Mouse (Mus musculus) ES-E14 (cell line): ENCODE results near the gene Plscr5. TPM values are rescaled to one million over a fixed set of nuclear protein-coding genes. Genes with fewer than 3 reads are reported as not detected.

ENCODE experiments used
- DNase-seq: peaks from one replicate; pipeline ENCODE4 v3.0.0-alpha.2; 2013; ENCODE audit warnings: low read depth, low spot score
- H3K27ac ChIP-seq: 2 replicates; pipeline ENCODE4 v1.5.1; 2012; ENCODE audit warnings: low read depth, mild to moderate bottlenecking, low read length, moderate library complexity, mixed read lengths; ENCODE audit not compliant: poor library complexity, insufficient read depth, severe bottlenecking
- H3K36me3 ChIP-seq: 2 replicates; pipeline ENCODE4 v1.6.1; 2012; ENCODE audit warnings: mild to moderate bottlenecking, low read length, moderate library complexity, mixed read lengths; ENCODE audit not compliant: control insufficient read depth, poor library complexity, insufficient read depth, severe bottlenecking
- H3K4me1 ChIP-seq, 2 experiments: fragments of 150-350 bp in 1 of 2; sonication (generic) in 1 of 2; 2 replicates each; pipeline ENCODE4 v1.6.1; 2012; ENCODE audit warnings: low read length in 2 of 2, mild to moderate bottlenecking in 1 of 2, mixed read lengths in 1 of 2; ENCODE audit not compliant: control insufficient read depth in 2 of 2, insufficient read depth in 2 of 2, poor library complexity in 1 of 2
- H3K4me3 ChIP-seq, 2 experiments: fragments of 150-350 bp in 1 of 2; sonication (generic) in 1 of 2; 2 replicates each; pipeline ENCODE4 v1.5.1; 2012; ENCODE audit warnings: low read length in 2 of 2, low read depth in 1 of 2, mild to moderate bottlenecking in 1 of 2, mixed read lengths in 1 of 2; ENCODE audit not compliant: insufficient read depth in 1 of 2, poor library complexity in 1 of 2, severe bottlenecking in 1 of 2
- H3K9ac ChIP-seq: 2 replicates; pipeline ENCODE4 v1.6.1; 2012; ENCODE audit warnings: low read depth, mild to moderate bottlenecking, low read length, mixed read lengths; ENCODE audit not compliant: poor library complexity, insufficient read depth, severe bottlenecking
- H3K9me3 ChIP-seq: fragments of 150-350 bp; sonication (generic); 2 replicates; pipeline ENCODE4 v1.6.1; 2012; ENCODE audit warnings: low read depth, mild to moderate bottlenecking, low read length; ENCODE audit not compliant: control insufficient read depth, insufficient read depth
- CHD2 ChIP-seq: IDR thresholded peaks from 2 replicates; pipeline ENCODE4 v1.6.1; 2014; ENCODE audit warnings: mild to moderate bottlenecking, low read depth, low read length, inconsistent platforms
- HCFC1 ChIP-seq: IDR thresholded peaks from 2 replicates; pipeline ENCODE4 v1.6.1; 2012; ENCODE audit warnings: low read length, inconsistent platforms, borderline replicate concordance; ENCODE audit not compliant: insufficient read depth
- MAFK ChIP-seq: IDR thresholded peaks from 2 replicates; pipeline ENCODE4 v1.6.1; 2014; ENCODE audit warnings: mild to moderate bottlenecking, low read depth, low read length, inconsistent platforms; ENCODE audit not compliant: insufficient read depth
- ZC3H11A ChIP-seq: IDR thresholded peaks from 2 replicates; pipeline ENCODE4 v1.6.1; 2012; ENCODE audit warnings: low read depth, mild to moderate bottlenecking, inconsistent platforms, low read length, borderline replicate concordance
- ZNF384 ChIP-seq: IDR thresholded peaks from 2 replicates; pipeline ENCODE4 v1.6.1; 2012; ENCODE audit warnings: low read depth, low read length, inconsistent platforms
- in situ Hi-C, 2 experiments: fragments of 600-800 bp; cut with MboI; formaldehyde crosslinking; loops; one replicate each; pipeline ENCODE4 v1.15.1; 2025; ENCODE audit warnings: low sequenced_read_pairs in 2 of 2, inconsistent platforms in 1 of 2; ENCODE audit not compliant: unreplicated experiment in 2 of 2
- total RNA-seq: library from RNA; depleted of rRNA; stranded (reverse); fragments of 300-350 nt; gene quantifications from 2 replicates; pipeline ENCODE4 v1.2.3, GENCODE M21; 2012

Plscr5 gene
- total RNA-seq, 1 experiment: not detected

DNA sequence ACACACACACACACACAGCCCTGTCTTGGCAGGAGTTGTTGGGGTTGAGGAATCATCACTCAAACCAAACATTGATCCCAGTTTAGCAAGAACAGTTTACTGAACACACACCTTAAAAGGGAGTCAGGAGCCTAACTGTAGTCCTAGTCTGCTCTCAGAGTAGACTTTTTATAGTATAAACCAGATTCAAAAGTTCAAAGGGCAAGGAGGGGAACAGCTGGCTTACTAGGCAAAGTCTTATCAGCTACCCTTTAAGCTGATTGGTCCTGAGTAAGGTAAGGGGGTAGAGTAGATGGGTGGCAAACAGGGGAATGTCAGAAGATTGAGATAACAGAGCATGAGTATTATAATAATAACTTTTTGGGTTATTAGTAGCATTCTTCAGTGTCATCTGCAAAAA lies 28.7 kb downstream of the Plscr5 start:
- no peaks in the 10 kb centered on the region for H3K9me3 ChIP-seq
- no peak overlapping the region for H3K4me3 ChIP-seq
- H3K27ac ChIP-seq: no peak overlapping the region
- H3K9ac ChIP-seq: no peak overlapping the region
- in situ Hi-C loops: no loop called here
- H3K4me1 ChIP-seq: no peaks in the 10 kb centered on the region
- DNase-seq: no peak
- TF ChIP-seq ZC3H11A (no peak), HCFC1 (no peak), ZNF384 (no peak), MAFK (no peak), CHD2 (no peak)
- no peaks in the 10 kb centered on the region for H3K36me3 ChIP-seq

DNA sequence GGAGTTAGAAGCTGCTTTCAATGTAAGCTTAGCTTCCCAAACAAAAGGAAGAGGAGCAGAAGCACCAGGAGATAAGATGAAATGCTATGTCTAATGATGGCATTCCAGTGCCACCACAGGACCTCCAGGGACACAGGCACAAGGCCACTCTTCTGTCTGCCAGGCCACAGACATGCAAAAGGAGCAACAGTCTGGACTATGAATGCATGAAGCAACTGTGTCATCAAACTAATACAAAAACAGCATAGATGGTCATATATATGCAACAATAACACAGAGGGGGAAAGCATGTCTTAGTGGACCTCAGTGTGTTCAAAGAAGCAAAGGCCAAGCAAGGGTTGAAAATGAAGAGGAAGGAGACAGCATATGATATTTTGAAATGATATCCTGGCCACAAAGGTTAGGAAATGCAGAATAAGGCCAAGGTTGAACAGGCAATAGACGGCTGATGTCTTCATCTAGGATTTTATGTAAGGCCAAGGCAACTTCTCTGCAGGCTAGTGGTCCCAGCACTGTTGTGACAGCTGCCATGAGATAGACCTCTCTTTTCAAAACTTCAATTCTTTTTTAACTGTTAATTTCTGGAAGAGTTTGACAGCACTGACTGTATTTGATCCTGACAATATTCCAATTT lies 32.0 kb downstream of the Plscr5 start:
- Histone ChIP-seq H3K36me3 (no peaks in the 10 kb centered on the region), H3K9me3 (no peaks in the 10 kb centered on the region), H3K9ac (no peak overlapping the region), H3K27ac (no peak overlapping the region), H3K4me1 (no peaks in the 10 kb centered on the region), H3K4me3 (no peak overlapping the region)
- DNase-seq: no peak
- in situ Hi-C loops: no loop called here
- TF ChIP-seq ZC3H11A: no peak
- TF ChIP-seq ZNF384: no peak
- TF ChIP-seq CHD2: no peak
- TF ChIP-seq HCFC1: no peak
- TF ChIP-seq MAFK: no peak

DNA sequence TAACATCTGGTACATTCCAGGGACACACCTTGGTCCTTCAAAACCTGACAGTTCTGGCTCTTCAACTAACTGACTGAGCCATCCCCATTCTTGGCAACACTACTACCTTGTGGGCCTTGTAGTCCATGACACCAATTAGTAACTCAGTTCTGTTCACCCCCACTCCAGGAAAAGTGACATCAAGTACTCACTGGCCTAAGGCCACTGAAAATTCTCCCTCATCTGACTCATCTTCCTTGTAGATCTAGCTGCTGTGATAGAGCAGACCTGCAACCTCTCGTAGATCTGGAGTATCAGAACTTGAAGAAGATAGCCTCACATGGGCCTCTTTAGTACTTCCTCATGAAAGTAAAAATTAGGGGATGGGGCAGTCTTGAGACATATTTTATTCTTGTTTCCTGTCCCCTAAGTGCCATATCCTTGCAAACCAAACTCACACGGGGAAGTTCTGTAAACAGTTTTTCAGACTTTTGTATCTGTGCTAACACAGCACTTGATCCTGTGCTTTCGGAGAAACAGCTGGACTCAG lies 33.5 kb downstream of the Plscr5 start:
- no peaks in the 10 kb centered on the region for H3K9me3 ChIP-seq
- no peaks in the 10 kb centered on the region for H3K36me3 ChIP-seq
- no peak overlapping the region for H3K27ac ChIP-seq
- DNase-seq: no peak
- H3K4me3 ChIP-seq: no peak overlapping the region
- no peaks in the 10 kb centered on the region for H3K4me1 ChIP-seq
- no peak overlapping the region for H3K9ac ChIP-seq
- in situ Hi-C loops: no loop called here
- TF ChIP-seq ZNF384 (no peak), CHD2 (no peak), MAFK (no peak), HCFC1 (no peak), ZC3H11A (no peak)

DNA sequence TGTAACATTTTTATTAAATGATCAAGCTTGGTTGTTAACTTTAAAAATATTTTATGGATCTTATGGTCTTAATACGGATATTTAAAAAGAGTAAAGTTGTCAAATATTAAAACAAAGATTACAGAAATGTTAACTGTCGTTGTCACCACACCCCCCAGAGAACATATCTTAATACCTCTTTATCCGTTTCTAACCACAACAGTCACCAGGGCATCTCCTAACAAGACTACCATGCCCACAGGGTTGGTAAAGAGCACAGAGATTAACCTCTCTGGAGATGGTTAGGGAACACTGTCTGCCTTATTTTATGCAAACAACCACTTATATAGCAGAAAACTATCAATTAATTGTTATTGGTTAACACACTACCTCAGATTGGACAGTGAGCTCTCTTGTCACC lies 34.1 kb downstream of the Plscr5 start:
- in situ Hi-C loops: no loop called here
- no peak overlapping the region for H3K4me3 ChIP-seq
- TF ChIP-seq MAFK (no peak), HCFC1 (no peak)

DNA sequence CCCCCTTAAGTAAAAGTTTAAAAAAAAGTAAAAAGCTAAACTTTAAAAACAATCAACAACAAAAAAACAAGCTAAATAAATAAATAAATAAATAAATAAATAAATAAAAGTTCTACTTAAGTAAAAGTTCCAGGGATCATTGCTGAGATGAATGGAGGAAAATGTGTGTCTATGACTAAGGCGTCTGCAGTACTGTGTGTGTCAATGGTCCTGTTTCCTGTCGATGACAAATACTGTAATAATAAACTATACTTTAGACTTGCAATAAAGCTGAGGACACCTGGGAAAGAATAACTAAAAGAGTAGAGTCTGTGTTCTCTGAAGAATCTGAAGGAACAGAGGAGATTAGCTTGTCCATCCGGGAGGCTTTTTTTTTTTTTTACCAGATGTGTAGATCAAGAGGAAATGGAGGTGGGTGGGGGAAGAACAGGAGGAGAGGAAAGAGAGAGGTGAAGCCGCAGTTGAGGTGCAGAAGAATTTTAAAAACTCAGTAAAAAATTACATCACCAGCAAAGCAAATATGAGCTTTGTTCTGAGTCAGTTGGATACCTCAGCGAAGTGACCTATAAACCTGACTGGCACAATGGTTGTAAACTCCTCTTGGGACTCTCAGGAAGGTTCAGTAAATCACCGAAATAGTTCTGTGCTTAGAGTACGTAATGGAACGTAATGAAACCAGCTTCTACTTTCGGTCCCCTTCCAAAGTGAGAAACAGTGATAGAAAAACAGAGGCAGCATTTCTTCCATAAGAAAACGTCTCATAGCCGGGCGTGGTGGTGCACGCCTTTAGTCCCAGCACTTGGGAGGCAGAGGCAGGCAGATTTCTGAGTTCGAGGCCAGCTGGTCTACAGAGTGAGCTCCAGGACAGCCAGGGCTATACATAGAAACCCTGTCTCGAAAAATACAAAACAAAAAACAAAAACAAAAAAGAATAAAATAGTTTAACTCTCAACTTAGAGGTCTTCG lies 36.4 kb downstream of the Plscr5 start:
- in situ Hi-C loops: no loop called here
- Histone ChIP-seq H3K4me3 (no peak overlapping the region), H3K9me3 (no peaks in the 10 kb centered on the region)

More for the DNA sequence above, 34.1 kb downstream of the Plscr5 start:
- Histone ChIP-seq H3K9me3 (no peaks in the 10 kb centered on the region), H3K27ac (no peak overlapping the region), H3K4me1 (no peaks in the 10 kb centered on the region), H3K9ac (no peak overlapping the region), H3K36me3 (no peaks in the 10 kb centered on the region)
- DNase-seq: no peak

More for the DNA sequence above, 36.4 kb downstream of the Plscr5 start:
- no peak for TF ChIP-seq CHD2
- no peaks in the 10 kb centered on the region for H3K4me1 ChIP-seq
- H3K27ac ChIP-seq: no peak overlapping the region
- H3K36me3 ChIP-seq: no peaks in the 10 kb centered on the region
- DNase-seq: no peak
- no peak overlapping the region for H3K9ac ChIP-seq
